Mouse (Mus musculus) hindbrain, embryonic 15.5 days (tissue): ENCODE measurements around the gene Samhd1. TPM values are rescaled to one million over a fixed set of nuclear protein-coding genes. Genes with fewer than 3 reads are reported as not detected.

ENCODE experiments used
- ATAC-seq: fragments of 200-750 bp; cut with Nextera tagmentation; 2 replicates; pipeline ENCODE4 v1.8.0; 2017; ENCODE audit warnings: low read depth, moderate number of reproducible peaks, moderate TSS enrichment; ENCODE audit not compliant: low FRiP score
- H3K27ac ChIP-seq: fragments of 300-500 bp; sonication (generic); replicated peaks from 2 replicates; pipeline ENCODE4 v1.5.1; 2015; ENCODE audit warnings: mild to moderate bottlenecking, inconsistent platforms
- H3K27me3 ChIP-seq: fragments of 300-500 bp; sonication (generic); 2 replicates; pipeline ENCODE4 v1.6.1; 2015; ENCODE audit warnings: control low read depth, inconsistent platforms
- H3K36me3 ChIP-seq: fragments of 300-500 bp; sonication (generic); 2 replicates; pipeline ENCODE4 v1.6.1; 2015; ENCODE audit warnings: control low read depth, inconsistent platforms
- H3K4me1 ChIP-seq: fragments of 300-500 bp; sonication (generic); replicated peaks from 2 replicates; pipeline ENCODE4 v1.6.1; 2015; ENCODE audit warnings: control low read depth, inconsistent platforms
- H3K4me2 ChIP-seq: fragments of 300-500 bp; sonication (generic); 2 replicates; pipeline ENCODE4 v1.6.1; 2015; ENCODE audit warnings: moderate library complexity, mild to moderate bottlenecking, inconsistent platforms
- H3K4me3 ChIP-seq: fragments of 300-500 bp; sonication (generic); 2 replicates; pipeline ENCODE4 v1.5.1; 2015; ENCODE audit warnings: mild to moderate bottlenecking, inconsistent platforms
- H3K9ac ChIP-seq: fragments of 300-500 bp; sonication (generic); 2 replicates; pipeline ENCODE4 v1.6.1; 2015; ENCODE audit warnings: inconsistent platforms
- H3K9me3 ChIP-seq: fragments of 300-500 bp; sonication (generic); 2 replicates; pipeline ENCODE4 v1.6.1; 2016; ENCODE audit warnings: control low read depth, inconsistent platforms
- WGBS: fragments of 180-500 bp; shearing (Covaris S2); methylation state at CpG from one replicate; pipeline ENCODE4 v1.1.7; 2015; 5-methylcytosine and 5-hydroxymethylcytosine counted together
- polyA plus RNA-seq: library from polyadenylated mRNA; unstranded; fragments of >200 nt; fragmentation: Nextera tagmentation; extraction: Ambion mirVana; gene quantifications from 2 replicates; pipeline ENCODE4 v1.2.1, GENCODE M21; 2015

Gene Samhd1
- polyA plus RNA-seq, 1 experiment from 2014 or later: 9.7 TPM

DNA sequence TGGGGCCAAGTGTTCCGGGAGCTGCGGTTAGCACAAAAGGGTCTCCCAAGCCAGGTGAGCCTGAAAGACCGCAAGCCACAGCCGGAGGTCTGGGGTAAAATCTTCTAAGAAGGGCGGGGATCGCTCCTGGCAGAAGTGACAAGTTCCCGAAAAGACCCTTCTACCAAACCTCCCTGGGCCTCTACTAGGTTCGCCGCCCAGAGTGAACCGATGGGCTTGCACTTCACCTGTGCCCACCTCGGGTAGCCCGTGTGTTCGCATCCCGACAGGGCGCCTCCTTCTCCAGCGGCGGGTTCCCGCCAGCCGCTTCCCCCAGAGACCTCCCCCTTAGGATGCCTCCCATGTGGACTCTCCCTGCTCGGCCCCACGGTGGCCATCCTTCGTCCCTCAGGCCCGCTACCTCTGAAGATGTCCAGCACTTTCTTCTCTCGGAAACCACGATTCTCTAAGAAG is 560 bp downstream of the Samhd1 start:
- Histone ChIP-seq H3K27ac (peak overlapping the region; percentile 65), H3K36me3 (no peaks in the 10 kb centered on the region), H3K4me2 (peak overlapping the region; percentile 86), H3K4me1 (peaks cover 12% of the 10 kb centered on the region), H3K9me3 (no peaks in the 10 kb centered on the region), H3K27me3 (no peaks in the 10 kb centered on the region), H3K4me3 (peak overlapping the region; percentile 80), H3K9ac (peak overlapping the region; percentile 59)
- ATAC-seq: peak; percentile 70
- 1% methylated on average over 25 of the region's 25 CpGs for WGBS

DNA sequence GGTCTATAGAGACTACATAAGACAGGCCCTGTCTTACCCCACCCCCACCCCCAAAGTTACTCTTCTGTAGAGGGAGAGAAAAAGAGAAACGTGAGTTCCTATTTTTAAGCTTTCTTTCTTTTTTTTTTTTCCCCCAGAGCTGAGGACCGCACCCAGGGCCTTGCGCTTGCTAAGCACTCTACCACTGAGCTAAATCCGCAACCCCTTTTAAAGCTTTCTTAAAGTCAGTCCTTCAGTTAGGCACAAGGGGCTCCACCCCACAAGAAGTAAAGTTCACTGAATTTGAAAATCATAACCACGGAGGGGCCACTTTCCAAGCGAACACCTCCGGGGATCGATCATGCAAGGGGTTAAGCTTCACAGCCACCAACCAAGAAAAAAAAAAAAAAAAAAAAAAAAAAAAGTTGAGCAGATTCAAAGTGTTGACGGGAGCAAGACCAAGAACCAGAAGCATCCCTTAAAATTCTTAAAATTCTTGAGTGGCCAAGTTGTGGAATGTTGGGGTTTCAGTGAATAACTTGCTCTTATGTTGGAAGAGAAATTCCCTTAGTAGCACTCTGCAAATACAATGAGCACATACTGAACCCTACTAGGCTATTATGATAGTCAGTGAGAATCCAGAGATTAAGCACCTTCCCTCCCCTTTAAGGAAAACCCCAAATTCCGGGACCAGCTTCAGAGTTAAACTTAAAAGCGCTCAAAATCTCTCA is 1.1 kb downstream of the Samhd1 start:
- peak overlapping the region; percentile 59 for H3K9ac ChIP-seq
- H3K27ac ChIP-seq: no peak overlapping the region
- H3K27me3 ChIP-seq: no peaks in the 10 kb centered on the region
- no peak for ATAC-seq
- WGBS: 22% methylated on average over 11 of the region's 11 CpGs
- H3K36me3 ChIP-seq: no peaks in the 10 kb centered on the region
- peak overlapping the region; percentile 86 for H3K4me2 ChIP-seq
- no peaks in the 10 kb centered on the region for H3K9me3 ChIP-seq
- peaks cover 12% of the 10 kb centered on the region for H3K4me1 ChIP-seq
- H3K4me3 ChIP-seq: peak overlapping the region; percentile 80

DNA sequence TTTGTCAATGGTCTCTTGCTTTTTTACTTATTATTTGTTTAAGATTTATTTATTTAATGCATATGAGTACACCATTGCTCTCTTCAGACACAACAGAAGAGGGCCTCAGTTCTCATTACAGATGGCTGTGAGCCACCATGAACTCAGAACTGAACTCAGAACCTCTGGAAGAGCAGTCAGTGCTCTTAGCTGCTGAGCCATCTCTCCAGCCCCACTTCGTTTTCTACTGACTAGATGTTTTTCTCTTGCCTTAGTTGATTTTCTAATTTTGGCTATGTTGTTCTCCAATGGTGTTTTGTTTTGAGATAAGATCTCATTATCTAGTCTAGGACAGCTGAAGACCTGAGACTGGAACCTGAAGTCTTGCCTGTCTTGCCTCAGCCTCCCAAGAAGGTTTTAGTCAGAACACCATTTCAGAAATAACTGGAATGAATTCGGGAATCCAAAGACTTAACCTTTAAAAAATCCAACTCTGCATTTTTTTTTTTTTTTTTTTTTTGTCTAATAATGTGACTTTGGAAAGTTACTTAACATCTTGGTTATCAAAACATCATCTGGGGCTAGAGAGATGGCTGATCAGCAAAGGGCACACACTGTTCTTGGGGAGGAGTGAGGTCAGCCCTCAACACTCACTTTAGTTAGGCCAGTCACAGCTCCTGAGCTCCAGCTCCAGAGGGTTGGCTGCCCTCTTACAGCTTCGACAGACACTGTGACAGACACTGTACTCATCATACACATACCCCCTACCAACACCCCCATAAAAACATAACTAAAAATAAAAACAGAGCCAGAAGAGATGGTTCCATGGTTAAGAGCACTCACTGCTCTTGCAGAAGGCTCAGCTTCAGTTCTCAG is 2.2 kb downstream of the Samhd1 start:
- no peak for ATAC-seq
- Histone ChIP-seq H3K4me2 (no peak overlapping the region), H3K36me3 (no peaks in the 10 kb centered on the region), H3K27me3 (no peaks in the 10 kb centered on the region), H3K9me3 (no peaks in the 10 kb centered on the region), H3K9ac (no peak overlapping the region), H3K27ac (no peak overlapping the region), H3K4me3 (no peak overlapping the region), H3K4me1 (peaks cover 12% of the 10 kb centered on the region)
- 92% methylated on average over 3 of the region's 3 CpGs for WGBS

DNA sequence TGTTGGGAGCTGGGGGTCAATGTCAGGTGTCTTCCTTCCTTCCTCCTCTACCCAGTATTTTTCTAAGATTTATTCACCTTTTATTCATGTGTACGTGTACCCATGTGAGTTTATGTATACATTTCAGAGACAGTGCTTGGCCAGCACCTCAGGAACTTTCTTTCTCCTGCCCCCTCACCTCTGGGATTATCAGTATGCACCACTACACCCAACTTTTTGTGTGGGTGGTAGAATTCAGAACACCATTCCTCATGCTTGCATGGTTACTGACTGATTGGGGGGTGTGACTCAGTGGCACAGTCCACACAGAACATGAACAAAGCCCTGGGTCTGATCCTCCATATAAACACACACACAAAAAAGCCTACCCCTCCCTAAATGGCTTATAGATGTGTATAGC is 3.0 kb downstream of the Samhd1 start:
- Histone ChIP-seq H3K4me1 (peaks cover 12% of the 10 kb centered on the region), H3K36me3 (no peaks in the 10 kb centered on the region), H3K9ac (no peak overlapping the region), H3K27me3 (no peaks in the 10 kb centered on the region), H3K4me2 (no peak overlapping the region), H3K9me3 (no peaks in the 10 kb centered on the region), H3K27ac (no peak overlapping the region), H3K4me3 (no peak overlapping the region)
- WGBS: 85% methylated on average over 1 of the region's 1 CpGs
- no peak for ATAC-seq

DNA sequence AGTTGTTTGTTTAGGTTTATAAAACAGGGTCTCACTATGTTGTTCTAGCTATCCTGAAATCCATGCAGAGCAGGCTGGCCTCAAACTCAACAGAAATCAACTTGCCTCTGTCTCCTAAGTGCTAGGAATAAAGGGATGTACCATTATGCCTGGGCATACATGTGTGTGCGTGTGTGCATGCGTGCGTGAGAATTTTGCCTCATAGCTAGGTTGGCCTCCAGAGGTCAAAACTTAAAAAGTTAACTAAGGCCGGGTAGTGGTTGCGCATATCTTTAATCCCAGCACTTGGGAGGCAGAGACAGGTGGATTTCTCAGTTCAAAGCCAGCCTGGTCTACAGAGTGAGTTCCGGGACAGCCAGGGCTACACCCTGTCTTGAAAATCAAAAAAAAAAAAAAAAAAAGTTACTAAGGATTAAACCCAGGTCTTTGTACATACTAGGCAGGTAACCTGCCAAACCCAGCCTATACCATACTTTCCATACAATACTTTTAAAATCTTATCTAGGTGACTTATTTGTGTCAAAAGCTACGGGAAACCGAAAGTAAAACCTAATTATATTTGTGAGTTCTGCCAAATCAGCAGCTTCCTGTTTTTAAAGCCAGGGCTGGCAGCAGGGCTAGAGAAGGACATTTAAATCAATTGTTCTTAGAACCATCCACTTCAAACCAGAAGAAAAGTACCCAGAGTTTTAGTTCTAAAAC is 4.1 kb downstream of the Samhd1 start:
- peaks cover 12% of the 10 kb centered on the region for H3K4me1 ChIP-seq
- no peaks in the 10 kb centered on the region for H3K27me3 ChIP-seq
- ATAC-seq: no peak
- WGBS: 88% methylated on average over 8 of the region's 8 CpGs
- H3K27ac ChIP-seq: no peak overlapping the region
- H3K9ac ChIP-seq: no peak overlapping the region
- H3K36me3 ChIP-seq: 0 out of 2 replicates have a peak, but pooled peaks cover 3% of the 10 kb centered on the region
- no peak overlapping the region for H3K4me2 ChIP-seq
- no peaks in the 10 kb centered on the region for H3K9me3 ChIP-seq
- H3K4me3 ChIP-seq: no peak overlapping the region

DNA sequence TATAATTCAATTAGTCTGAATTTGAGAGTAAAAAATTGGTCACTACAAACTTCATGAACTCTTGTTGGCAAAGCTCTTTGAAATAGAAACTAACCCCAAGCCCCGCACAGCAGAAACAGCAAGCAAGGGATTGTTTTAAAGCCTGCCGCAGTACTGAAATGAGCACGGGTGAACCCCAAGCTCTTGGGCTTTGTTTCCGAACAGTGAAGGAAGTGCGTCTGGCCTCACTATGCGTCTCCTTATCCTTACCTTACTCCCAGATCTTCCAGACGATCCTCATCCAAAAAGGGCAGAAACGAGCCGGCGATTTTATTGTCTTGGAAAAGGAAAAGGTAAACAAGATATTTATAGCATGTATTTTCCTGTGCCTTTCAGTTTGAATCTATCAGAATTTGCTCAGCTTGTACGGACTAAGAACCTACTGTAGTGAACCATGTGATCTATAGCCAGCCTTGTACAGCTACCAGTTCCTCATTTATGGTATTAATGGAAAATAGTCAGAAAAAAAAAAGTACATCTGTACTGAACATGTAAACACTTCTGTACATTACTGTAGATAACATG is 5.4 kb downstream of the Samhd1 start:
- Histone ChIP-seq H3K4me3 (no peak overlapping the region), H3K36me3 (0 out of 2 replicates have a peak, but pooled peaks cover 4% of the 10 kb centered on the region), H3K4me1 (peaks cover 10% of the 10 kb centered on the region), H3K9ac (no peak overlapping the region), H3K4me2 (no peak overlapping the region), H3K27ac (no peak overlapping the region), H3K9me3 (no peaks in the 10 kb centered on the region), H3K27me3 (no peaks in the 10 kb centered on the region)
- WGBS: 89% methylated on average over 11 of the region's 11 CpGs
- no peak for ATAC-seq

DNA sequence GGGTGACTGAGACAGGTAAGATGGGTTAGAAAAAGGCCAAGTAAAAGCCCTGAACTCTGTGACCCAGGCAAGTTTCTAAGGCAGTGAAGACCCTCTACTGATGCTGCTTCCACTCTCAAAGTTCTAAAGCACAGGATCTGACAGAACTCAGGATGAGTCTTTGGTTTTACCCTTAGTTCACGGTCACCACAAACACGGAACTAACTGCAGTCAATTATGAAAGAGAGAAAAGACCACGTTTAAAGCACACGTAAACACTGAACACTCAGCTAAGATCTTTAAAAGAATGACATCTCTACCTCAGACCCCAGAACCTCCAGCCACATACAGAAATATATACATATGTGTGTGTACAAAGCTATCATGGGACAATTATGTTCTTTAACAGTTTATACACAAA is 6.0 kb downstream of the Samhd1 start:
- no peak for ATAC-seq
- Histone ChIP-seq H3K27me3 (no peaks in the 10 kb centered on the region), H3K4me3 (no peak overlapping the region), H3K4me1 (peaks cover 5% of the 10 kb centered on the region), H3K36me3 (0 out of 2 replicates have a peak, but pooled peaks cover 4% of the 10 kb centered on the region), H3K9ac (no peak overlapping the region), H3K9me3 (no peaks in the 10 kb centered on the region), H3K27ac (no peak overlapping the region), H3K4me2 (no peak overlapping the region)
- WGBS: 93% methylated on average over 4 of the region's 4 CpGs

DNA sequence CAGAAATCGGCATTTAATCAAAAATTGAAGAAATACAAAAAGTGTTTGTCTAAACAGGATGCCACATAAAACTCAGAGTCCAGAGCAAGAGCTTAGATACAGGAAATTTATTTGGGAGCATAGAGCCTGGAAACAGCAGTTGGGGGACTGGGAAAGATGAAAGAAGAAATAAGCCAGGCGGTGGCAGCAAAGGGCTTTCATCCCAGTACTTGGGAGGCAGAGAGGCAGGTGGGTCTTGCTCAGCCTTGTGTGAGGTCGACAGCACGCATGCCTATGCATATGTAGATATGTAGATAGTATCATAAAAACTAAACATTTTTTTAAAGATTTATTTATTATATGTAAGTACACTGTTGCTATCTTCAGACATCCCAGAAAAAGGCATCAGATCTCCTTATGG is 7.0 kb downstream of the Samhd1 start:
- H3K9ac ChIP-seq: no peak overlapping the region
- no peak overlapping the region for H3K4me3 ChIP-seq
- H3K27me3 ChIP-seq: no peaks in the 10 kb centered on the region
- ATAC-seq: no peak
- H3K9me3 ChIP-seq: no peaks in the 10 kb centered on the region
- no peak overlapping the region for H3K4me2 ChIP-seq
- WGBS: 71% methylated on average over 4 of the region's 4 CpGs
- H3K4me1 ChIP-seq: no peaks in the 10 kb centered on the region
- H3K36me3 ChIP-seq: 0 out of 2 replicates have a peak, but pooled peaks cover 4% of the 10 kb centered on the region
- H3K27ac ChIP-seq: no peak overlapping the region

DNA sequence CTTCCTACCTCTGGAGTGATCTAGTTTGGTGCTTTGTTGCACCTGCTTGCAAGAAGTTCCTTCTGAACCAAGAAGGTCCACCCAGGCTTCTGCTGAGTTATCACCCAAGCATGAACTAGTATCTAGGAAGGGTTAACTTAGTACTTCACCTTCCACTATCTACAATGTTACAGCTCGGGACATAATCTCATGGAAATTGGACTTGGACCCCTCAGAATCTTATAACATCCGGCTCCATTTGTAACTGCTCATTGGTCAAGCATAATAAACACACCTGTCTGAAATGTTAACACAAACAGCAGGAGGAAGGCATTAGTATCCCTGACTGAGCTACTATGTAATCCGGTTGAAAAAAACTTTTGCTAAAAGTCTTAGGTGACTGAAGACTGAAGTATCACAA is 7.7 kb downstream of the Samhd1 start:
- Histone ChIP-seq H3K9ac (no peak overlapping the region), H3K27me3 (no peaks in the 10 kb centered on the region), H3K9me3 (no peaks in the 10 kb centered on the region), H3K36me3 (0 out of 2 replicates have a peak, but pooled peaks cover 4% of the 10 kb centered on the region), H3K4me3 (no peak overlapping the region), H3K4me2 (no peak overlapping the region), H3K4me1 (no peaks in the 10 kb centered on the region), H3K27ac (no peak overlapping the region)
- WGBS: 96% methylated on average over 3 of the region's 3 CpGs
- no peak for ATAC-seq

DNA sequence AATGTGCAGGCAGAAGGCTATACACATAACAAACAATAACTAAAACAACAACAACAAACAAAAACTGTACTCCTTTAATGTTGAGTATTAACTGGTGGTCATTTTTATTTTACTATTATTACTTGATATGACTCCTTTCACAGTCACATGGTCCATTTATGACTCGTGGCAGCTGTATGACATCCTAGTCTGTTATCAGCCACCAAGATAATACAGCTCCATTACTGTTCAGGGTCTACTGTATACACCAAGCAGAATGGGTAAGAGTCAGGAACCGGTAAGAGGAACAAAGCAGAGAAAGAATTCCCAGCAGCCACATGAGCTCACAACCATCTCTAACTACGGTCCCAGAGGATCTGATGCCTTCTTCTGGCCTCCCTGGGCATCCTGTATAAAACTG is 9.8 kb downstream of the Samhd1 start:
- no peaks in the 10 kb centered on the region for H3K27me3 ChIP-seq

DNA sequence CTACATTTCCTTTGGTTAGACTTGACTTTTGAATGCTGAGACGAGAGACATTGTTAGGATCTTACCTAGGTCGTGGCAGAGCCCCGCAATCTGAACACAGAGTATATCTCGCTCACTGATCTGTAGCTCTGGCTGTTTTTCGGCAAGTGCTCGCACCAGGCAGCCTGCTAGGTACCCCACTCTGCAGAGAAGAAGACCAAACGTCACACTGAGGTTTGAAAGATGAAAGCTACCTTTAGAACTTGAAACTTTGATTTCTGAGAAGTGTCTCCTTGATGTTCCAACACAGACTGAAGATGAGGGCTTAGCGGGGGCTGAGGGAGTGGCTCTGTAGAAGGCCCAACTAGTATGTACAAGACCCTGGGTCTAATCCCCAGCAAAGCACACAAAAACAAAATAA is 13.3 kb downstream of the Samhd1 start:
- WGBS: 93% methylated on average over 8 of the region's 8 CpGs
- Histone ChIP-seq H3K4me2 (no peak overlapping the region), H3K27me3 (no peaks in the 10 kb centered on the region), H3K27ac (no peak overlapping the region), H3K4me3 (no peak overlapping the region), H3K36me3 (peaks cover 11% of the 10 kb centered on the region), H3K9ac (no peak overlapping the region), H3K9me3 (no peaks in the 10 kb centered on the region), H3K4me1 (no peaks in the 10 kb centered on the region)
- no peak for ATAC-seq

More for the DNA sequence above, 9.8 kb downstream of the Samhd1 start:
- Histone ChIP-seq H3K9ac (no peak overlapping the region), H3K4me1 (no peaks in the 10 kb centered on the region), H3K36me3 (peaks cover 4% of the 10 kb centered on the region), H3K27ac (no peak overlapping the region), H3K4me2 (no peak overlapping the region), H3K4me3 (no peak overlapping the region), H3K9me3 (no peaks in the 10 kb centered on the region)
- 96% methylated on average over 3 of the region's 3 CpGs for WGBS
- ATAC-seq: no peak
